Mouse (Mus musculus) brain, embryonic 14.5 days (tissue): Measurements from ENCODE around the gene Pcp4l1.

ENCODE experiments used
- CTCF ChIP-seq: fragments of 200-500 bp; IDR thresholded peaks from 2 replicates; pipeline ENCODE4 v1.5.1; 2012; ENCODE audit warnings: inconsistent platforms, mild to moderate bottlenecking, moderate library complexity, borderline replicate concordance; ENCODE audit not compliant: insufficient read depth, insufficient read length; ENCODE audit errors: extremely low read depth
- POLR2A ChIP-seq: fragments of 200-500 bp; IDR thresholded peaks from 2 replicates; pipeline ENCODE4 v1.6.1; 2012; ENCODE audit warnings: mild to moderate bottlenecking, inconsistent platforms, borderline replicate concordance; ENCODE audit not compliant: poor library complexity, insufficient read depth, insufficient read length, severe bottlenecking; ENCODE audit errors: extremely low read depth

DNA sequence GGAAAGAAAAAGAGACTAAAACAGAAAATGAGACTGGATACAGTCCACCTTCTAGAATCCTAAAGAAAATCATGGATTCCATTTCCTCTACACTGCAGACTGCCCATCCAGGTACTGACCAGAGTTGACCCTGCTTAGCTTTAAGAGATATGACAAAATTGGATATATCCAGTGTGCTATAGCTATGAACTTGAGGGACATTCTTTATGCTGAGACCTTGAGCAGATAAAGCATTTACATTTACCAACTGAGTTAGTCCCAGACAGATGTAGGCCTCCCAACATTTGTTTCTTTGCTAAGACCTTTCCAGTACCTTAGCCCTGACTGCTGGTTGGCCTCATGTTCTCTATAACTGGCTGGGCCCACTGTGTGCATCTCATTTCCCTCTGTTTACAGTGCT is 38.1 kb downstream of the Pcp4l1 start:
- no peak for TF ChIP-seq CTCF
- TF ChIP-seq POLR2A, result no peak
